Mouse (Mus musculus) midbrain, embryonic 15.5 days (tissue): ENCODE results near the gene Siah1a. TPM values are rescaled to one million over a fixed set of nuclear protein-coding genes. Genes with fewer than 3 reads are reported as not detected.

ENCODE experiments used
- ATAC-seq: fragments of 200-750 bp; cut with Nextera tagmentation; replicated peaks from 2 replicates; pipeline ENCODE4 v1.8.0; 2017; ENCODE audit warnings: moderate TSS enrichment
- H3K27ac ChIP-seq: fragments of 300-500 bp; sonication (generic); 2 replicates; pipeline ENCODE4 v1.5.1; 2015; ENCODE audit warnings: mild to moderate bottlenecking, inconsistent platforms
- H3K27me3 ChIP-seq: fragments of 300-500 bp; sonication (generic); replicated peaks from 2 replicates; pipeline ENCODE4 v1.6.1; 2015; ENCODE audit warnings: inconsistent platforms
- H3K36me3 ChIP-seq: fragments of 300-500 bp; sonication (generic); replicated peaks from 2 replicates; pipeline ENCODE4 v1.6.1; 2015; ENCODE audit warnings: inconsistent platforms
- H3K4me1 ChIP-seq: fragments of 300-500 bp; sonication (generic); 2 replicates; pipeline ENCODE4 v1.6.1; 2015; ENCODE audit warnings: inconsistent platforms
- H3K4me2 ChIP-seq: fragments of 300-500 bp; sonication (generic); 2 replicates; pipeline ENCODE4 v1.6.1; 2015; ENCODE audit warnings: inconsistent platforms, mild to moderate bottlenecking, moderate library complexity
- H3K4me3 ChIP-seq: fragments of 300-500 bp; sonication (generic); 2 replicates; pipeline ENCODE4 v1.5.1; 2015; ENCODE audit warnings: mild to moderate bottlenecking, inconsistent platforms
- H3K9ac ChIP-seq: fragments of 300-500 bp; sonication (generic); 2 replicates; pipeline ENCODE4 v1.6.1; 2015; ENCODE audit warnings: mild to moderate bottlenecking, inconsistent platforms
- H3K9me3 ChIP-seq: fragments of 300-500 bp; sonication (generic); 2 replicates; pipeline ENCODE4 v1.6.1; 2016; ENCODE audit warnings: inconsistent platforms
- WGBS: fragments of 180-500 bp; shearing (Covaris S2); methylation state at CpG from one replicate; pipeline ENCODE4 v1.1.7; 2015; ENCODE audit warnings: mixed read lengths; 5-methylcytosine and 5-hydroxymethylcytosine counted together
- polyA plus RNA-seq: library from polyadenylated mRNA; unstranded; fragments of >200 nt; fragmentation: Nextera tagmentation; extraction: Ambion mirVana; gene quantifications from 2 replicates; pipeline ENCODE4 v1.2.1, GENCODE M21; 2015

The Siah1a gene
- polyA plus RNA-seq, 1 experiment from 2014 or later, result 74.8 TPM

- Histone ChIP-seq H3K9me3 (no peaks in the 10 kb centered on the region), H3K27ac (no peak overlapping the region), H3K27me3 (no peaks in the 10 kb centered on the region), H3K36me3 (no peaks in the 10 kb centered on the region), H3K4me2 (no peak overlapping the region), H3K4me1 (no peaks in the 10 kb centered on the region), H3K4me3 (no peak overlapping the region), H3K9ac (no peak overlapping the region)
- 88% methylated on average over 10 of the region's 10 CpGs for WGBS
- ATAC-seq, result no peak
These were observed 19.4 kb upstream of the Siah1a start for GRCm38 (mm10) chr8:86765155-86765554.

DNA sequence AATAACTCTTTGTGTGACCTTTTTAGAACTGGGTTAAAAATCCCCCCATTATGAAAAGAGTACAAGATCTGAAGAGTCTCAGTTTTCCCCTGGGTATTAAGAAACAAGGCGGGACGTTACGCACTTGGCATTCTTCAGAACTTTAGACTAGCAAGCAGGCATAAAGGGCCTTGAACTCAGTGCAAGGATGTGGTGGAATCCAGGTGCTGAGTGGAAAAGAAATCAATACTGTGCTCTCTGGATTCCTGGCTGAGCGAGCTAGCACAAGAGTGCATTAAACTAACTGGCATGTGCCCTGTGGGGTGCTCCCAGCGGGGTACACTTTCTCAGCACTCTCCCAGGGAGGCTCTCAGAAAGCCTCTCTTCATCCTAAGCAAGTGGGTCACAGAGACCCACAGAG lies 17.1 kb upstream of the Siah1a start:
- H3K27ac ChIP-seq, result no peak overlapping the region
- no peak overlapping the region for H3K4me2 ChIP-seq
- WGBS, result 49% methylated on average over 5 of the region's 5 CpGs
- H3K36me3 ChIP-seq, result no peaks in the 10 kb centered on the region
- no peaks in the 10 kb centered on the region for H3K27me3 ChIP-seq
- no peak overlapping the region for H3K9ac ChIP-seq
- H3K4me1 ChIP-seq, result no peaks in the 10 kb centered on the region
- no peaks in the 10 kb centered on the region for H3K9me3 ChIP-seq
- no peak overlapping the region for H3K4me3 ChIP-seq
- no peak for ATAC-seq

DNA sequence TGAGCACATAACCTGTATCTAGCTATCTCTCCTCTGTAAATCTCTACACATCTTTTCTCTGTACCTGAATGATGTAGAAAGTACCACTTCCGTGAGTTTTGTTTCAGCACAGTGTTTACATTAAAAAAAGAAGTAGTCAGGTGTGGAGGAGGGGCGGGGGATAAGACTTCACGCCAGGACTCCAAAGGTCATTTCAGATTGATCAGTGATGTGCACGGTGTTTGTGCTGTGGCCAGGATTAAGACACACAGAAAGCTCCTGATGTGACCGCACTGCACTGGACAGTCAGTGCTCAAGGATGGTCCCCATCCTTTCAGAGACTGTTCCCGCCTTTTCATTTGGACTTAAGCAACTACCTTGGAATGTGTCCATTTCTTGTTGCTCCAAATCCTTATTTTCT lies 15.0 kb upstream of the Siah1a start:
- H3K9ac ChIP-seq, result no peak overlapping the region
- H3K4me1 ChIP-seq, result peaks cover 6% of the 10 kb centered on the region
- no peak overlapping the region for H3K27ac ChIP-seq
- H3K9me3 ChIP-seq, result no peaks in the 10 kb centered on the region
- no peak for ATAC-seq
- H3K27me3 ChIP-seq, result no peaks in the 10 kb centered on the region
- H3K4me3 ChIP-seq, result no peak overlapping the region
- no peak overlapping the region for H3K4me2 ChIP-seq
- no peaks in the 10 kb centered on the region for H3K36me3 ChIP-seq
- WGBS, result 58% methylated on average over 6 of the region's 6 CpGs

DNA sequence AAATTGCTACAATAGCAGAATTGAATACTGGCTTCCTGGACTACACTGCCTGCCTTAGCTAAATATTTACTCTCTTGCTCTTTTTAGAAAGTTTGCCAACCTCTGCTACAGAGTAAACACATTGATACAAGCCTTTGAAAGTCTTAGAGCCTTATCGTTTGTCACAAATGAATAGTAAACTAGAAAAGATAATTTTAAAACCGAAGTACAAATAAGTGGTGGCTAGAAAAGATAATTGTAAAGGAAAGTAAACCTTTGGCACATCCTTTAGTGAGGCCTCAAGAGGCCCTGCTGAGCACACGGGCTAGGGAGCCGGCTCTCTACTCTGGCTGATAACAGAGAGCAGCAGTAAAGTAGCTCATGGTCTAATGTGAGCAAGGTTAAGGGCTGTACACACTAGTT lies 13.4 kb upstream of the Siah1a start:
- H3K4me2 ChIP-seq, result no peak overlapping the region
- 63% methylated on average over 4 of the region's 4 CpGs for WGBS
- no peaks in the 10 kb centered on the region for H3K27me3 ChIP-seq
- no peak overlapping the region for H3K27ac ChIP-seq
- no peaks in the 10 kb centered on the region for H3K9me3 ChIP-seq
- no peak overlapping the region for H3K9ac ChIP-seq
- H3K36me3 ChIP-seq, result no peaks in the 10 kb centered on the region
- no peak for ATAC-seq
- H3K4me3 ChIP-seq, result no peak overlapping the region
- H3K4me1 ChIP-seq, result peaks cover 6% of the 10 kb centered on the region

DNA sequence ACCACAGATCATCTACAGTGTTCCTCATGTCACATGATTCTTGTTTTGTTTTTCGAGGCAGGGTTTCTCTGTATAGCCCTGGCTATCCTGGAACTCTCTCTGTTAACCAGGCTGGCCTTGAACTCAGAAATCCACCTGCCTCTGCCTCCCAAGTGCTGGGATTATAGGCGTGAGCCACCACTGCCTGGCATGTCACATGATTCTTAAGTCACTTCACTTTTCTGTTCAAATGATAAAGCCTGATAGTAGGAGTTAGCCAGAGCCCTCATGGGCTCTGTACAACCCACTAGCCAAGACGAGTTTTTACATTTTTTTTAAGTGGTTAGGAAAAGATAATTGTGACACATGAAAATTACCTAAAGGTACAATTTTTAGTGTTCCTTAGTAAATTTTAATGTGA lies 12.9 kb upstream of the Siah1a start:
- H3K36me3 ChIP-seq, result no peaks in the 10 kb centered on the region
- no peaks in the 10 kb centered on the region for H3K9me3 ChIP-seq
- WGBS, result 85% methylated on average over 3 of the region's 3 CpGs
- ATAC-seq, result no peak
- no peak overlapping the region for H3K27ac ChIP-seq
- no peak overlapping the region for H3K4me3 ChIP-seq
- H3K4me2 ChIP-seq, result no peak overlapping the region
- H3K4me1 ChIP-seq, result peaks cover 6% of the 10 kb centered on the region
- H3K27me3 ChIP-seq, result no peaks in the 10 kb centered on the region
- no peak overlapping the region for H3K9ac ChIP-seq

DNA sequence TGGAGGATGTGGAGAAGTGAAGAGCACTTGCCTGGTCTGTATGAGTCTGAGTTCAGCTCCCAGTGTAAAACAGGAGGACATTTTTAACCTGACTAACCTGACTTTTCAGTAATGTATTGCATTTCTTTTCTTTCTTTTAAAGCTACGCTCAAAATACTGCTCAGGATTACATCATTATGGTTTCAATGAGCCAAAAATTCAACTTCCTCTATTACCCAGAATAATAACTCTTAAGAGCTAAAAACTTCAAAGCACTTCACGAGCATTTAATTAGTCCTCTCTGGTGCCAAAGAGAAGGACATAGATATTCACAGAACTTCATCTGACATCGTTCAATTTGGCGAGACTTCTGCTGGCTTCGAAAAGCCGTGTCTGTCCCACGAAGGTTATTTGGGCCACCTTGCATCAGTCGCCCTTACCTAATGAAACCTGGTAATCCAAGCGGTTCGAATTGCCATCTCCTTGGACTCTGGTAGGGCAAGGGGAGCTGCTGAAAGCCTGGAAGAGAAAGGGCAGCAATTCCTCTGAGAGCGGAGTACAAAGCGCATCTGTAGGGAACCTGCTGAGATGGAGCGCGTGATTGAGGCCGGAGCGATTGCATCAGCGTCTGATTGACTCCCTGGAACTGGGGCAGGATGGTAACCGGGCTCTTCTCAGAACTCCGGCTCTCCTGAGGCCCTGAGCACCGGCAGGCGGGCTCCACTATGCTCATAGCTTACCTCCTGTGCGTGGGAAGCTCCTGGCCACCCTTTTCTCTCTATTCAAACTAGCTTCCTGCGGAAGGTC lies 11.4 kb upstream of the Siah1a start:
- Histone ChIP-seq H3K4me2 (peak overlapping the region; percentile 39), H3K27ac (no peak overlapping the region), H3K9ac (0 out of 2 replicates have a peak overlapping the region, but pooled peaks have one; percentile 25), H3K4me1 (peaks cover 6% of the 10 kb centered on the region), H3K36me3 (no peaks in the 10 kb centered on the region), H3K4me3 (peak overlapping the region; percentile 12; the same call in 1 of the 2 replicates), H3K27me3 (no peaks in the 10 kb centered on the region), H3K9me3 (no peaks in the 10 kb centered on the region)
- WGBS, result 17% methylated on average over 23 of the region's 23 CpGs
- no peak for ATAC-seq

DNA sequence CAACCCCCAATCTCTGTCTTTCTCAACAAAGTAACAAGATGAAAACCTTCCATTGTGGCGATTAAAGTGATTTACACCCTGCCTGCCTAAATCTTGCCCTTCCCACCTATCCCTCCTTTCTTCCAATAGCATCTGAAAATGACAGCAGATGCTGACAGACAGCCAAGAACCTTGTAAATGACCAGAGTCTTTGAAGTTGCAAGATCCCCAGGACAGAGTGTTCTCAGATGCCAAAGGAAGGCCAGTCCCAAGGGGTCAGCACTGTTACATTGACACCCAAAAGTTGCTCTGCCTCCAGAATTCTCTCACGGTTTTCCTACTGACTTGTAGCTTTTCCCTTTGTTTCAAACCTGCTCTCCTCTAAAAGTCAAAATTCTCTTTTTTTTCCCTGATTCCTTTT lies 4.1 kb upstream of the Siah1a start:
- Histone ChIP-seq H3K9me3 (no peaks in the 10 kb centered on the region), H3K36me3 (no peaks in the 10 kb centered on the region), H3K27ac (no peak overlapping the region), H3K27me3 (no peaks in the 10 kb centered on the region), H3K4me2 (no peak overlapping the region), H3K9ac (no peak overlapping the region), H3K4me3 (no peak overlapping the region), H3K4me1 (peaks cover 8% of the 10 kb centered on the region)
- WGBS, result 52% methylated on average over 2 of the region's 2 CpGs
- no peak for ATAC-seq

GRCm38 (mm10) chr8:86746511-86746910 lies 777 bp upstream of the Siah1a start:
- peak overlapping the region; percentile 98 for H3K9ac ChIP-seq
- no peaks in the 10 kb centered on the region for H3K36me3 ChIP-seq
- peaks cover 37% of the 10 kb centered on the region for H3K4me1 ChIP-seq
- H3K4me3 ChIP-seq, result peak overlapping the region; percentile 96
- peak overlapping the region; percentile 69 for H3K4me2 ChIP-seq
- 0% methylated on average over 11 of the region's 11 CpGs for WGBS
- H3K9me3 ChIP-seq, result no peaks in the 10 kb centered on the region
- H3K27ac ChIP-seq, result peak overlapping the region; percentile 98
- peak; percentile 40 for ATAC-seq
- no peaks in the 10 kb centered on the region for H3K27me3 ChIP-seq

GRCm38 (mm10) chr8:86745935-86746441 lies 254 bp upstream of the Siah1a start:
- Histone ChIP-seq H3K9ac (peak overlapping the region; percentile 98), H3K4me3 (peak overlapping the region; percentile 96), H3K4me2 (peak overlapping the region; percentile 69), H3K36me3 (no peaks in the 10 kb centered on the region), H3K27ac (peak overlapping the region; percentile 98), H3K9me3 (no peaks in the 10 kb centered on the region), H3K4me1 (peaks cover 41% of the 10 kb centered on the region), H3K27me3 (no peaks in the 10 kb centered on the region)
- WGBS, result under 1% methylated on average over 49 of the region's 70 CpGs
- ATAC-seq, result peak; percentile 88

GRCm38 (mm10) chr8:86744313-86745220 lies 1.2 kb downstream of the Siah1a start:
- H3K4me1 ChIP-seq, result peaks cover 44% of the 10 kb centered on the region
- H3K9ac ChIP-seq, result peak overlapping the region; percentile 98
- peak overlapping the region; percentile 96 for H3K4me3 ChIP-seq
- H3K36me3 ChIP-seq, result no peaks in the 10 kb centered on the region
- H3K9me3 ChIP-seq, result no peaks in the 10 kb centered on the region
- peak overlapping the region; percentile 98 for H3K27ac ChIP-seq
- no peaks in the 10 kb centered on the region for H3K27me3 ChIP-seq
- peak overlapping the region; percentile 69 for H3K4me2 ChIP-seq
- WGBS, result 4% methylated on average over 18 of the region's 18 CpGs
- ATAC-seq, result 0 out of 2 replicates have a peak, but pooled peaks have one; percentile 3

- no peaks in the 10 kb centered on the region for H3K36me3 ChIP-seq
- peak overlapping the region; percentile 1; the same call in 1 of the 2 replicates for H3K4me2 ChIP-seq
- H3K4me1 ChIP-seq, result peaks cover 44% of the 10 kb centered on the region
- WGBS, result 72% methylated on average over 7 of the region's 7 CpGs
- H3K9ac ChIP-seq, result no peak overlapping the region
- no peaks in the 10 kb centered on the region for H3K27me3 ChIP-seq
- H3K27ac ChIP-seq, result no peak overlapping the region
- no peak for ATAC-seq
- H3K9me3 ChIP-seq, result no peaks in the 10 kb centered on the region
- no peak overlapping the region for H3K4me3 ChIP-seq
These were observed 3.0 kb downstream of the Siah1a start for GRCm38 (mm10) chr8:86742605-86743345.

GRCm38 (mm10) chr8:86741627-86742026 lies 4.1 kb downstream of the Siah1a start:
- Histone ChIP-seq H3K36me3 (no peaks in the 10 kb centered on the region), H3K27ac (no peak overlapping the region), H3K9me3 (no peaks in the 10 kb centered on the region), H3K27me3 (no peaks in the 10 kb centered on the region), H3K4me2 (no peak overlapping the region), H3K4me1 (peaks cover 39% of the 10 kb centered on the region), H3K9ac (no peak overlapping the region), H3K4me3 (no peak overlapping the region)
- ATAC-seq, result no peak
